Mouse (Mus musculus): ENCODE results near the gene Ccne1.
A peak's percentile ranks its signal among the peaks of the same experiment; 100 is the strongest.
"Not testable (repeated sequence)": the region's sequence is repeated elsewhere in the genome, so short reads cannot be mapped to it uniquely, and the experiment has no call there.

Gene Ccne1

GRCm38 (mm10) chr7:38107371-38108259, at the start of gene Ccne1:
Gene Ccne1 (minus strand): TSS chr7:38107534.
- peak; percentile 98 to 100 for DNase-seq (ENCODE audit: low spot score in 2 of 2)

GRCm38 (mm10) chr7:38155829-38156228, 48.5 kb upstream of the Ccne1 start:
- no peak for DNase-seq (ENCODE audit: low spot score in 2 of 2)

GRCm38 (mm10) chr7:38152571-38152970, 45.2 kb upstream of the Ccne1 start:
- DNase-seq (ENCODE audit: low spot score in 2 of 2) = no peak

- no peak for DNase-seq (ENCODE audit: low spot score in 2 of 2)
These were observed 44.5 kb upstream of the Ccne1 start for GRCm38 (mm10) chr7:38151706-38152312.

- DNase-seq (ENCODE audit: low spot score in 2 of 2) = no peak
These were observed 40.1 kb upstream of the Ccne1 start for GRCm38 (mm10) chr7:38147477-38147876.

GRCm38 (mm10) chr7:38141747-38142545, 34.6 kb upstream of the Ccne1 start:
- peak; percentile 52 to 84 for DNase-seq (ENCODE audit: low spot score in 2 of 2)

- DNase-seq (ENCODE audit: low spot score in 2 of 2) = no peak
These were observed 33.0 kb upstream of the Ccne1 start for GRCm38 (mm10) chr7:38140324-38140723.

GRCm38 (mm10) chr7:38134471-38134870, 27.1 kb upstream of the Ccne1 start:
- no peak for DNase-seq (ENCODE audit: low spot score in 2 of 2)

- peak; percentile 28 to 70 for DNase-seq (ENCODE audit: low spot score in 2 of 2)
These were observed 23.9 kb upstream of the Ccne1 start for GRCm38 (mm10) chr7:38131186-38131585.

- no peak for DNase-seq (ENCODE audit: low spot score in 2 of 2)
These were observed 22.8 kb upstream of the Ccne1 start for GRCm38 (mm10) chr7:38129986-38130729.

- DNase-seq (ENCODE audit: low spot score in 2 of 2) = no peak
These were observed 22.2 kb upstream of the Ccne1 start for GRCm38 (mm10) chr7:38129491-38129890.

- not testable (repeated sequence) for DNase-seq (ENCODE audit: low spot score in 2 of 2)
These were observed 20.9 kb upstream of the Ccne1 start for GRCm38 (mm10) chr7:38128256-38128655.

- DNase-seq (ENCODE audit: low spot score in 2 of 2) = no peak
These were observed 18.3 kb upstream of the Ccne1 start for GRCm38 (mm10) chr7:38125565-38126159.

GRCm38 (mm10) chr7:38124164-38124563, 16.8 kb upstream of the Ccne1 start:
- not testable (repeated sequence) for DNase-seq (ENCODE audit: low spot score in 2 of 2)

- no peak for DNase-seq (ENCODE audit: low spot score in 2 of 2)
These were observed 11.3 kb upstream of the Ccne1 start for GRCm38 (mm10) chr7:38118594-38118993.

GRCm38 (mm10) chr7:38112451-38112850, 5.1 kb upstream of the Ccne1 start:
- no peak for DNase-seq (ENCODE audit: low spot score in 2 of 2)

- DNase-seq (ENCODE audit: low spot score in 2 of 2) = no peak
These were observed 4.7 kb upstream of the Ccne1 start for GRCm38 (mm10) chr7:38111996-38112395.

- DNase-seq (ENCODE audit: low spot score in 2 of 2) = peak; percentile 49 to 60
These were observed 912 bp upstream of the Ccne1 start for GRCm38 (mm10) chr7:38108260-38108632.

GRCm38 (mm10) chr7:38106711-38107311, 523 bp downstream of the Ccne1 start:
- peak; percentile 49 to 62 for DNase-seq (ENCODE audit: low spot score in 2 of 2)

- no peak for DNase-seq (ENCODE audit: low spot score in 2 of 2)
These were observed 2.0 kb downstream of the Ccne1 start for GRCm38 (mm10) chr7:38105379-38105778.

GRCm38 (mm10) chr7:38104097-38104496, 3.2 kb downstream of the Ccne1 start:
- DNase-seq (ENCODE audit: low spot score in 2 of 2) = peak; percentile 55 to 61

All from thymus, postnatal 10 days (tissue).